Mouse (Mus musculus) kidney, postnatal 10 days (tissue): Measurements from ENCODE around the gene Bod1l.

Source experiments
- DNase-seq: peaks from one replicate; pipeline ENCODE4 v3.0.0; 2021; ENCODE audit warnings: mixed read lengths

Gene Bod1l

DNA sequence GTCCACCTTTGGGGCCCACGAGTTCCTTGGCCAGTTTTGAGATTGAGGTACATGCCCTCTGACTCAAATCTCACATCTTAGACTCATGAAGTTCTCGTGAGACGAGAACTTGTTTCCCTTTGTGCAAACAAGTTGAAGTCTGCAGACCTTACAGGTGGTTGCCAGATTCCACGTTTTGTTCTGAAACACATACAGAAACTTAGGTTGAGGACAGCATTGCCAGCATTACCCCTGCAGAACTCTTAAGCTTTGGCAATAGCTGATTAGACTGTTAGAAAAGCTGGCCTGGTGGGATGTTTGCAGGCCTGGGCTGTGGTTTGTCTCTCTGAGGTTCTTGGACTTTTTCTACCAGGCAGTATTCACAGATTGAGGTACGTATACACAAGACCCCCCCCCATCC, 86.8 kb downstream of the Bod1l start:
- no peak for DNase-seq

DNA sequence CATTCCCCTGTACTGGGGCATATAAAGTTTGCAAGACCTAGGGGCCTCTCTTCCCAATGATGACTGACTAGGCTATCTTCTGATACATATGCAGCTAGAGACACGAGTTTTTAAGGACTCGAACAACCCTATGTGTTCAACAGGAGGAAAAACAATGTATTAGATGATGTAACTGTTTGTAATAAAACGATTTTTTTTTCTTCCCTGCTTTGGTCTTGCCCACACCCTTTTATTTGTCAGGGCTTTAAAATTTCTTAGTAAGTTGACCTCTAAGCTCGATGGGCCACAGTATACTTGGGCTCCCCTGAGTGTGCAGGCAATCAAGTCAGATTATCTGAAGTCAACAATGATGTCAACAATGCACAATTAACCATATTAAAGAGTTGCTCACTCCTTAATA, 87.7 kb downstream of the Bod1l start:
- no peak for DNase-seq

DNA sequence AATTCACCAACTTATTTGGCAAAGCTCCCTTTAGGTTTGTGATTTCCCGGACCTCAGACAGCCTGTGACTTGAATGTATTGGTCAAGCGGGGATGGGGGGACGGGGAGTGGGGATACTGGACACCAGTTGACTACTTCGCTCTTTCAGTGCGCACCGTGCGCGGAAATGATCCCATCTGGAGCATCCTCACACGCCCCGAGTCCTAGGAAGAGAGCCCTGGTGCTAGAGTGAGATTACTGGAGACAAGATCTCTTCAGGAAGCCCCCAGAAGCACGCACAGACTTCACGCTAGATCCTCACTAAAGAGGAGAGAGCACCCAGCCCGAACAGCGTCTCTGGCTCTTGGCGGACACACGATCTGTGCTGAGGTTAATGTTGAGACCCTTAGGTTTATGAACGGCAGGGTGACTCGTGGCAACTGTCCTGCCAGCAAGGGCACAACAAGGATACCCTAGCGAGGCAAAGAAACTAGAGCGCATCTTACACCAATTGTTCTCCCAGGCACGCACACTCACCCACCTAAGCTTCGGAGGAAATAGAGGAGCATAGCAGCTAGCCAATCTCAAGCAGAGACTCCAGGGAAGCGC, 88.6 kb downstream of the Bod1l start:
- DNase-seq, result no peak

DNA sequence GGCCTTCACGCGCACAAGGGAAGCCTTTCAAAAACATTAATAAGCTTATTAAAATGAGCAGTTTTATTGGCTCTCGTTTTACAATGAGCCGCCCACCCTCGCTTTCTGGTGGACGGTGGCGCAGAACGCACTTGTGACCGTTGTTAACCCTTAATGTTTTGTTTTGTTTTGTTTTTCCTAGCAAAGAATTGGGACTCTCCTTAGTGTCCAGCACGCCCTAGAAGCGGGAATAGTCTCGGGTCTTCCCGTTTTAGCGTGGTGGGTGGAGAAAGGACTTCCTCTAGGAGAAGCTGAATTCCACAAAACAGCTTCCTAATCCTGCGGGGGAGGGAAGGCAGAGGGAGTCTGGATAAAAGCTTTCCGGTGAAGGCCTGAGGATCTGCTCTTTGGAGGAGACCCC, 89.3 kb downstream of the Bod1l start:
- no peak for DNase-seq

DNA sequence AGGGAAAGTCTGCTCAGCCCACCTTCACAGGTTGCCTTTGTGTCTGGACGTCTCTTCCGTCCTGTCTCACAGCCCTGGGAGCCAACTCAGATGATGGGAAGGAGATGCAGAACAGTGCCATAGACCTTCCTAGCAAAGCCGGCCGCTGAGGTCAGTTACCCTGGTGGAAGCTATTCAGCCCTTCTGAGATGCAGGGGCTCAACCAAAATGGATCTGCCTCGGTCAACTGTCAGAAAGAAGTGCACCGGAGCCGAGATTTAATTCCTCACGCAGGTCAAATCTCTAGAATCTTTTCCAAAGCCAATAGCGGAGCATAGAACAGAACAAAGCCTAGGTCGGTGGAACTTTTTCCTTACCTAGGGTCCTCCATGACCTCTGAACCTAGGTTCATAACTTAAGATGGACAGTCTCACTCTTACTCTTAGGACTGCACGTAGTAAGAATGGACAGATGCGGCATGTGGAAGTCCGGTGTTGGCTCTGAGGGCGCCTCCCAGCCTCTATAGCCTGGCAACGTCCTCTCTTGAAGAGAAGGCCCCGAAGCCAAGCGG, 89.8 kb downstream of the Bod1l start:
- no peak for DNase-seq

DNA sequence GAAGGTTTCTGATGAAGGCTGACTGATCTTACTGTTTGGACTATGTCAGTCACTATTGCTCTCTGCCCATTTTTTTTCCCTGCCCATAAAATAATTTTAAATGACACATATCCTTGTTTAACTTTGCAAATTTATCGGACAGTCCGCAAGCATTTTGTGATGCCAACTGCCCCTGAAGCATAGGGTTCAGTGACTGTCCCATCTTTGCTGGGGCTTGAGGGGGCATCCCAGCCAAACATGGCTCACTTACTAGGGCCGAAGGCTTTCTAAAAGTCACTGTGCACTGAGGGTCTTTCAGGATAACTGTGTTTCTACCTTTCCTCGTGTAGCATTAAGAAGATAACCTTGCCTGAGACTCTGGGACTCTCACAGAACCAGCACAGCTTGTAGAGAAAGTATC, 91.4 kb downstream of the Bod1l start:
- no peak for DNase-seq

DNA sequence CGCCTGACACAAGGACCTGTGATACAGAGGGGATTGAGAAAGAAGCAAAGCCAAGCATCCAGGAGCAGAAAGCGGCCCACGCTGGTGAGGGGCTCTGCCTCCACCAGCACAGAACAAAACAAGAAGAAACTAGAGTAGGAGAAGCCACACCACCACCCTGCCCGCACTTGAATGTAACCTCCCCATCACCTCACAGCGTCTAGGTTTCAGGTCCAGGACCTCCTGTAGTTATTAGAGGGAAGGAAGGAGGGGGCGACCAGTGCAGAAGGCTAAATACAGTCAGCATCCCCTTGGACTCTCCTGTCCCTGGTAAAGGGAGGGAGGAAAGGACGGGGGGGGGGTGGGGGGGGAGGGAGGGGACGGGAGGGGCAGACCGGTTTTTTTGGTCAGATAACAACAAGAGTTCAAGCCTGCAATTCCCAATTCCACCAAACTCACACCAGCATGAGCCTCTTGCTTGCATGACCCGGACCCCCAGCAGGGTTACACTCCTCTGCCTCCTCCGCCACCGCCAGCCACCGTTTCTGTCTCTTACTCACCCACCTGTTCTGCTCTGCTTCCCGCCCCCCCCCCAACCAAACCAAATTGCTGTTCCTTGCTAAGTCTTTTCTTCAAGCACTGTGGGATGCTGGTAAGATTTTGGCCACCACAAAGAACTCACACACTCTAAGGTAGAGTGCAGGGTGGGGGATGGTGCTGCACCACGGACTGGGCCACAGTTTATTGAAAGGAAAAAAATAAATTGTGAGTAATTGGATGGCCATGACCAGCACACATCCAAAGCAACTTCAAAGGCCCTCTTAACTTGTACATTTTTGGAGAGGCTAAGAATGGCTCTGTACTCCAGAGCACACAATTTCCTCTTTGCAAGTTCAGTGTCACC, 99.0 kb downstream of the Bod1l start:
- DNase-seq, result no peak

DNA sequence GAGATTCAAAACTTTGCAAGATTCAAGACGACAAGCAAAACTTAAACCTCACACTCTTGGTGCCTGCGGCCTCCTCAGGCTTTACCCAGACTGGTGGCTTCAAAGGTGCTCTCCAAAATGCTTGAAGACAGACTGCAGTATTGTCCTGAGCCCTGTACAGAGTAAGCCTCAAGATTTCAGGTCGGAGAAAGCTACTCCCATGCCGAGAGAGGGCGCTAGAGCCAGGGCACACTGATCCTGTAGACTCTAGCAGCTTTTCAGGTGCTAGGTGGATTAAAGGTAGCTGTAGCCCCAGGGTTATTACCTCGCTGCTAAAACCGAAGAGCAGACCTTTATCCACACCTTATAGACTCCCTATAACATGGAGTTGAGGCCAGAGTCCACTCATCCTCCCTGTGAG, 99.9 kb downstream of the Bod1l start:
- no peak for DNase-seq

DNA sequence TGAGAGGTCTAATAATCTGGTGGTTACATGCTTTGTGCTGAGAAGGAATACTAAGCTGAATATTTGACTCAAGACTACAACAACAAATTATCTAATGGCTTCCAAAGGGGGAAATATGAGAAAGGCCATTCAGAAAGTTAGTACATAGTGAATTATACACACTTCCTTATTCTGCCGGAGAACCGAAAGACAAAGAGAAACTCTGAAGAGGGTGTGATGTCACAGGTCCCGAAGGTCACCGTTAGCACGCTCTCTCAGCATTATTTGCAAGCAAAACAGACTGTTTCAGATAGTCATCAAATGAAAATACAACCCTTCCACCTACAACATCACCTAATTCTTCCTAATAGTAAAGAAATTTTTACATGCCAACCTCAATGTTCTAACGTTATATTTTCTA, 105.3 kb downstream of the Bod1l start:
- DNase-seq, result no peak
